Mouse (Mus musculus): ENCODE measurements around the gene Serpini1. TPM values are rescaled to one million over a fixed set of nuclear protein-coding genes. Genes with fewer than 3 reads are reported as not detected.
"Not testable (repeated sequence)": the region's sequence is repeated elsewhere in the genome, so short reads cannot be mapped to it uniquely, and the experiment has no call there.

The Serpini1 gene
- polyA plus RNA-seq, 1 experiment from 2014 or later: 2.3 TPM

- not testable (repeated sequence) for H3K4me2 ChIP-seq; H3K4me3 ChIP-seq (ENCODE audit: low read depth, low read length); H3K9me3 ChIP-seq (replicated peaks; ENCODE audit: control insufficient read depth, low read length); H3K27ac ChIP-seq (ENCODE audit: low read depth, low read length); ATAC-seq (replicated peaks; ENCODE audit: insufficient number of reproducible peaks, low FRiP score, low TSS enrichment); H3K27me3 ChIP-seq (ENCODE audit: control insufficient read depth, insufficient read depth, low read length); H3K4me1 ChIP-seq (ENCODE audit: control insufficient read depth, insufficient read depth, low read length); H3K9ac ChIP-seq (ENCODE audit: low read depth, low read length); H3K36me3 ChIP-seq (ENCODE audit: control insufficient read depth, insufficient read depth, low read length)
- WGBS (ENCODE audit: insufficient replicate concordance): 58% methylated on average over 4 of the region's 4 CpGs
These were observed 93.2 kb downstream of the Serpini1 start for GRCm38 (mm10) chr3:75650416-75651154.

- ATAC-seq (replicated peaks; ENCODE audit: insufficient number of reproducible peaks, low FRiP score, low TSS enrichment): no peak
- no peaks in the 10 kb centered on the region for H3K4me1 ChIP-seq (ENCODE audit: control insufficient read depth, insufficient read depth, low read length)
- H3K9ac ChIP-seq (ENCODE audit: low read depth, low read length): no peak overlapping the region
- H3K27ac ChIP-seq (ENCODE audit: low read depth, low read length): no peak overlapping the region
- H3K9me3 ChIP-seq (replicated peaks; ENCODE audit: control insufficient read depth, low read length): no peaks in the 10 kb centered on the region
- no peak overlapping the region for H3K4me3 ChIP-seq (ENCODE audit: low read depth, low read length)
- no peaks in the 10 kb centered on the region for H3K36me3 ChIP-seq (ENCODE audit: control insufficient read depth, insufficient read depth, low read length)
- no peak overlapping the region for H3K4me2 ChIP-seq
- WGBS (ENCODE audit: insufficient replicate concordance): 72% methylated on average over 2 of the region's 2 CpGs
- no peaks in the 10 kb centered on the region for H3K27me3 ChIP-seq (ENCODE audit: control insufficient read depth, insufficient read depth, low read length)
These were observed 94.3 kb downstream of the Serpini1 start for GRCm38 (mm10) chr3:75651603-75652115.

- 62% methylated on average over 4 of the region's 4 CpGs for WGBS (ENCODE audit: insufficient replicate concordance)
- ATAC-seq (replicated peaks; ENCODE audit: insufficient number of reproducible peaks, low FRiP score, low TSS enrichment); H3K4me1 ChIP-seq (ENCODE audit: control insufficient read depth, insufficient read depth, low read length); H3K9me3 ChIP-seq (replicated peaks; ENCODE audit: control insufficient read depth, low read length); H3K27ac ChIP-seq (ENCODE audit: low read depth, low read length); H3K9ac ChIP-seq (ENCODE audit: low read depth, low read length); H3K4me3 ChIP-seq (ENCODE audit: low read depth, low read length); H3K36me3 ChIP-seq (ENCODE audit: control insufficient read depth, insufficient read depth, low read length); H3K27me3 ChIP-seq (ENCODE audit: control insufficient read depth, insufficient read depth, low read length); H3K4me2 ChIP-seq: not testable (repeated sequence)
These were observed 96.6 kb downstream of the Serpini1 start for GRCm38 (mm10) chr3:75653901-75654300.

GRCm38 (mm10) chr3:75655578-75656344 is 98.4 kb downstream of the Serpini1 start:
- Histone ChIP-seq H3K9ac (ENCODE audit: low read depth, low read length) (no peak overlapping the region), H3K27ac (ENCODE audit: low read depth, low read length) (no peak overlapping the region), H3K27me3 (ENCODE audit: control insufficient read depth, insufficient read depth, low read length) (no peaks in the 10 kb centered on the region), H3K36me3 (ENCODE audit: control insufficient read depth, insufficient read depth, low read length) (no peaks in the 10 kb centered on the region), H3K4me3 (ENCODE audit: low read depth, low read length) (no peak overlapping the region), H3K4me2 (no peak overlapping the region), H3K4me1 (ENCODE audit: control insufficient read depth, insufficient read depth, low read length) (no peaks in the 10 kb centered on the region), H3K9me3 (replicated peaks; ENCODE audit: control insufficient read depth, low read length) (no peaks in the 10 kb centered on the region)
- 63% methylated on average over 6 of the region's 6 CpGs for WGBS (ENCODE audit: insufficient replicate concordance)
- no peak for ATAC-seq (replicated peaks; ENCODE audit: insufficient number of reproducible peaks, low FRiP score, low TSS enrichment)

- Histone ChIP-seq H3K4me1 (ENCODE audit: control insufficient read depth, insufficient read depth, low read length) (no peaks in the 10 kb centered on the region), H3K9ac (ENCODE audit: low read depth, low read length) (no peak overlapping the region), H3K27me3 (ENCODE audit: control insufficient read depth, insufficient read depth, low read length) (no peaks in the 10 kb centered on the region), H3K27ac (ENCODE audit: low read depth, low read length) (no peak overlapping the region), H3K4me3 (ENCODE audit: low read depth, low read length) (no peak overlapping the region), H3K9me3 (replicated peaks; ENCODE audit: control insufficient read depth, low read length) (no peaks in the 10 kb centered on the region), H3K4me2 (no peak overlapping the region), H3K36me3 (ENCODE audit: control insufficient read depth, insufficient read depth, low read length) (no peaks in the 10 kb centered on the region)
- 75% methylated on average over 3 of the region's 3 CpGs for WGBS (ENCODE audit: insufficient replicate concordance)
- no peak for ATAC-seq (replicated peaks; ENCODE audit: insufficient number of reproducible peaks, low FRiP score, low TSS enrichment)
These were observed 109.6 kb downstream of the Serpini1 start for GRCm38 (mm10) chr3:75666962-75667361.

- Histone ChIP-seq H3K4me3 (ENCODE audit: low read depth, low read length) (no peak overlapping the region), H3K4me1 (ENCODE audit: control insufficient read depth, insufficient read depth, low read length) (no peaks in the 10 kb centered on the region), H3K4me2 (no peak overlapping the region), H3K27me3 (ENCODE audit: control insufficient read depth, insufficient read depth, low read length) (no peaks in the 10 kb centered on the region), H3K36me3 (ENCODE audit: control insufficient read depth, insufficient read depth, low read length) (no peaks in the 10 kb centered on the region), H3K9me3 (replicated peaks; ENCODE audit: control insufficient read depth, low read length) (no peaks in the 10 kb centered on the region), H3K27ac (ENCODE audit: low read depth, low read length) (no peak overlapping the region), H3K9ac (ENCODE audit: low read depth, low read length) (no peak overlapping the region)
- ATAC-seq (replicated peaks; ENCODE audit: insufficient number of reproducible peaks, low FRiP score, low TSS enrichment): no peak
- WGBS (ENCODE audit: insufficient replicate concordance): 45% methylated on average over 1 of the region's 1 CpGs
These were observed 113.1 kb downstream of the Serpini1 start for GRCm38 (mm10) chr3:75670425-75670824.

- Histone ChIP-seq H3K36me3 (ENCODE audit: control insufficient read depth, insufficient read depth, low read length) (no peaks in the 10 kb centered on the region), H3K27ac (ENCODE audit: low read depth, low read length) (no peak overlapping the region), H3K27me3 (ENCODE audit: control insufficient read depth, insufficient read depth, low read length) (no peaks in the 10 kb centered on the region), H3K4me1 (ENCODE audit: control insufficient read depth, insufficient read depth, low read length) (no peaks in the 10 kb centered on the region), H3K9ac (ENCODE audit: low read depth, low read length) (no peak overlapping the region), H3K4me2 (no peak overlapping the region), H3K4me3 (ENCODE audit: low read depth, low read length) (no peak overlapping the region), H3K9me3 (replicated peaks; ENCODE audit: control insufficient read depth, low read length) (no peaks in the 10 kb centered on the region)
- no peak for ATAC-seq (replicated peaks; ENCODE audit: insufficient number of reproducible peaks, low FRiP score, low TSS enrichment)
These were observed 125.5 kb downstream of the Serpini1 start for GRCm38 (mm10) chr3:75682881-75683280.

GRCm38 (mm10) chr3:75686775-75687174 is 129.4 kb downstream of the Serpini1 start:
- WGBS (ENCODE audit: insufficient replicate concordance): 63% methylated on average over 2 of the region's 2 CpGs
- H3K4me2 ChIP-seq: no peak overlapping the region
- no peak for ATAC-seq (replicated peaks; ENCODE audit: insufficient number of reproducible peaks, low FRiP score, low TSS enrichment)

More at GRCm38 (mm10) chr3:75686775-75687174, 129.4 kb downstream of the Serpini1 start:
- H3K27me3 ChIP-seq (ENCODE audit: control insufficient read depth, insufficient read depth, low read length): no peaks in the 10 kb centered on the region
- H3K36me3 ChIP-seq (ENCODE audit: control insufficient read depth, insufficient read depth, low read length): no peaks in the 10 kb centered on the region
- no peak overlapping the region for H3K9ac ChIP-seq (ENCODE audit: low read depth, low read length)
- H3K27ac ChIP-seq (ENCODE audit: low read depth, low read length): no peak overlapping the region
- no peaks in the 10 kb centered on the region for H3K4me1 ChIP-seq (ENCODE audit: control insufficient read depth, insufficient read depth, low read length)
- no peaks in the 10 kb centered on the region for H3K9me3 ChIP-seq (replicated peaks; ENCODE audit: control insufficient read depth, low read length)
- H3K4me3 ChIP-seq (ENCODE audit: low read depth, low read length): no peak overlapping the region
